Mouse (Mus musculus): ENCODE data around the gene Rars2. TPM values are rescaled to one million over a fixed set of nuclear protein-coding genes. Genes with fewer than 3 reads are reported as not detected.

The Rars2 gene
- 10 to 100 TPM; 46.3 to 56.7 (median 47.9) TPM for polyA plus RNA-seq (2017; shearing (Covaris generic))

DNA sequence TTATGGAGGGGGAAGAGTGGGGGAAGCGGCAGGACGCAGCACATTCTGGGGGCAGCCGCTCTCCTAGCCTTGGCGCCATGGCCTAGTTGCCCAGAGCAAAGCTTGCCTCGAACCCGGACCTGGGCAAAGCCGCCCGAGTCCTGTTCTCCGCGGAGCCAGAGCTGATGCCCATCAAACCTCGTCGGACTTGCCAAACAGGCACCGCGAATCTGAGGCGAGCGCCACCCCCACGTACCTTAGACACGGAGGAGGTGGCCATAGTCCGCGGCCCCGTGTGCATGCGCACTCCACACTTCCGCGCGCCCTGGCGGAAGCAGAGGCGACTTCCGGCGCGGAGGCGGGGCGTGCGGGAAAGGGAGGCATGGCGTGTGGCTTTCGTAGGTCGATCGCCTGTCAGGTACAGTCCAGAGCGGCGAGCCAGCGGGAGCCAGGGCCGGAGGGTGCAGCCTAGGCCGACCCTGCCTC, at the start of gene Rars2, which contains the start of gene Orc3:
TSS of gene Rars2 (plus strand) at position 328 of the 465 bp plus-strand sequence.
TSS of gene Orc3 (minus strand) at position 315 of the 465 bp plus-strand sequence.
- peak; percentile 99 for ATAC-seq

DNA sequence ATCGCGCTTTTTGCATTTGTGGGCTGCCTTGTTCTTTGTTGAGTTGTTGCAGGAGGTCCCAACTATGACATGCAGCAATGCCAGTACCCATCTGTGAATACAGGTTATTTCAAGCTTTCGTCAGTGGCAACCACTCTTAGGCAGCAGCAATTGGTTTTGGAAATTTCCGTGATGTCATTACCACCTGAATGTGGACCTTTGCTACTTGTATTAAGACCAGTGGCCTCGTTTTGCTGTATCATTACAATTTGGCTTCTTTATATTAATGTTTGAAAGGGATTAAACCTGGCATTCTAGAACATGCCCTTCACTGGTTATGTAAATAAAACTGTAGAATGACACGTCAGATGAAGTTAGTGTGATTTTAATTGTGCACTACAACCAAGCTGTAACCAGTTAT, 48.5 kb upstream of the Rars2 start:
- no peak for ATAC-seq

DNA sequence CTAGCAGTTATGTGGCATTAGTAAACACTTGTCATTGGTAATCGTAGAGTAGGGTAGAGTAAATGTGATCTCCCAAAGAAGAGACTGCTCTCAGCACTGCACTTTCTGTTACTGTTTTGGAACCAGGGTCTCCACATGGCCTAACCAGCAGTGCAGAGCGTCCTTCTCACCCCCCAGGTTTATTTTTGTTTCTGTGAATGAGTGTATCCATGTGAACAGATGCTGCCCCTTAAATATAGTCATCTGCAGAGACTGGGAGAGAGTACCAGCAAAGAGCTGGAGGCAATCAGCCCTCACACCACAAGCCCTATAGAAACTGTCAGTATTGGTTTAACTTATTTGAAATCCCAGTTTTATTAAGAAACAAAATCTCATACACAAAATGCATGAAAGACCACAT, 41.9 kb upstream of the Rars2 start:
- ATAC-seq = no peak

DNA sequence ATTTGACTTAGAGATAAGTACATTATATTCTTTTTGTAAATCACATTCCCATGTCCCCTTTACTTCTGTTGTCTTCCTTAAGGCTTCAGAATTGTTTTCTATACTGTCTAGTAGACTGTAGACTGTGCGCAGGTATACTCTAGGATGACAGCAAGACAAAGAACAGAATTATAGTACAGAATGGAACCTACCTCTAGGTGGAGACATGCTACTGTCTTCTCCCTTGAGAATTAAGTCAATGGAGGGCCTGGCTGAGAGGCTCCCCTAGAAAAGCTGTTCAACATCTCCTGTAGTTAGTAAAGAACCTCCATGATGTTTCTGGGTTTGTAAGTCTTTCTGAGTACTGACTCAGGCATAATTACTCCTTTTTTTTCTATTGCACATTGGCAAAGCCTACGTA, 37.7 kb upstream of the Rars2 start:
- peak; percentile 23 for ATAC-seq

DNA sequence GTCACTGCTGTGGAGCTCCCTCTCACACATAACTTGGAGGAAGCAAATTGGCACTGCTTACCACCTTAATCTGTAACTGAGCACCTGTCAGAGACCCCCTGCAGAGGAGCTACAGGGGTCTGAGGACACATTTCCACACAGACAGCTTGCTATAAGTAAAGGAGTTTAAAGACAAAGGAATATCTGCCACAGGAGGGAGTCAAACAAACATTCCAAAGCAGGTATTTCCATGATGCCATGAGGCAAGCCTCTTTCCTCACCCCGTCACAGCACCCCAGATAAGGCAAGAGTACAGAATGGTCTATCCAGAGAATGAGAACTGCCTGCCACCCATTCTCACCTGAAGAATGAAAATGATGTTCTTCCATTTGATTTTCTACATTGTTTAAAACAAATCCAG, 35.5 kb upstream of the Rars2 start:
- no peak for ATAC-seq

DNA sequence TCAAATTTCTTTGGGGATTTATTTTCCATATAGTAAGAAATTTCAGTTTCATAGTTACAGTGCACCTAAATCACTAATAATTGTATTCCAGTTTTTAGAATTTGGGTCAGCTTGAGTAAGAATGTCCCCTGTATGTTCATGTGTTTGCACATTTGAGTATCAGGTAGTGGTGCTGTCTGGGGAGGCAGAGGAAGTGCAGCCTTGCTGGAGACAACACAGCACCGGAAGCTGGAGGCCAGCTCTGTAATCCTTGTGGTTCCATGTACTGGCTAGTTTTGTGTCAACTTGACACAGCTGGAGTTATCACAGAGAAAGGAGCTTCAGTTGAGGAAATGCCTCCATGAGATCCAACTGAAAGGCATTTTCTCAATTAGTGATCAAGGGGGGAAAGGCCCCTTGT, 33.3 kb upstream of the Rars2 start:
- ATAC-seq = peak; percentile 52

DNA sequence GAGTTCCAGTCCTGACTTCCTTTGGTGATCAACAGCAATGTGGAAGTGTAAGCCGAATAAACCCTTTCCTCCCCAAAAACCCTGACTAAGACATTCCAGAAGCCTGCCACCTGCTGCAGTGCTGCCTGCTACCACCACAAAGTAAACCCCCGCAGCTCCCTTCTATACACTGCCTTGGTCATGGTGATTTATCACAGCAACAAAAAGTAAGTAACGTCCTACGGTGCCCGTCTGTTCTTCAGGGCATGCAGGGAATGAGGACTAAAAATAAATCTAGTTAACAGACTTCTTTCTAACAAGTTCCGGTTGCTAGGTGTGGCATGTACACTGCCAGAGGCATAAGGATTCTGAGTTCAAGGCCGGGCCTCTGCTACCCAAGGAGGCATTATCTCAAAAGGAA, 32.8 kb upstream of the Rars2 start:
- no peak for ATAC-seq

DNA sequence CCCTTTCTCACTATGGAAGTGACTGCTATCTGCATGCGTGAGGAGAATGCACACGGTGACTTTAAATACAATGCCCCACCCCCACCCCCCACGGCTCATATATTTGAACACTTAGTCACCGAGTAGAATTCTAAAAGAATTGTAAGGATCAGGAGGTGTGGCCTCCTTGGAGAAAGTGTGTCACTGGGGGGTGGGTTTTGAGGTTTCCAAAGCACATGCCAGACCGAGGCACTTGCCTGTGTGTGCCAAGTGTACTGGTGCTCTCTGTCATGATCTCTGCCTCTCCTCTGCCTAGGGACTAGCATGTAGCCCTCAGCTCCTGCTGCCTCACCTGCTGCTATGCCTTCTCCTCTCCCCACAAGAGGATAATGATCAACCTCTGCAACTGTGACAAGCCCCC, 32.3 kb upstream of the Rars2 start:
- no peak for ATAC-seq

DNA sequence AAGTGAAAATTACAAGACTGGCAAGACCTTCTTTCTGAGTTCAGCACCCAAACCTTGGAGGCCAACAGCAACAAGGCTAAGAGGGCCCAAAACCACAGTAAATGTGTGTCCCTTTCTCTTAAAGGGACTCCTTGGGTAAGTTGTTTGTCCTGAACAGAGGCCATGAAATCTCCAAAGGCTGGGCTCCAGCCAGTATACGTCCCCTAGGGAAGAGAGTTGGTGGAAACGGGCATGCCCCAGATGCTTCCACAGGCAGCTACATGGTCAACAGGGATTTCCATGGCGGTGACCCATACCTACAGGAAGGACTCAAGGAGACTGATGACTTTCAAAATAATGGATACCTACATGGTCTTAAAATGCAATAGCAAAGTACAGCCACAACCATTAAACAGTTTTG, 31.3 kb upstream of the Rars2 start:
- no peak for ATAC-seq

DNA sequence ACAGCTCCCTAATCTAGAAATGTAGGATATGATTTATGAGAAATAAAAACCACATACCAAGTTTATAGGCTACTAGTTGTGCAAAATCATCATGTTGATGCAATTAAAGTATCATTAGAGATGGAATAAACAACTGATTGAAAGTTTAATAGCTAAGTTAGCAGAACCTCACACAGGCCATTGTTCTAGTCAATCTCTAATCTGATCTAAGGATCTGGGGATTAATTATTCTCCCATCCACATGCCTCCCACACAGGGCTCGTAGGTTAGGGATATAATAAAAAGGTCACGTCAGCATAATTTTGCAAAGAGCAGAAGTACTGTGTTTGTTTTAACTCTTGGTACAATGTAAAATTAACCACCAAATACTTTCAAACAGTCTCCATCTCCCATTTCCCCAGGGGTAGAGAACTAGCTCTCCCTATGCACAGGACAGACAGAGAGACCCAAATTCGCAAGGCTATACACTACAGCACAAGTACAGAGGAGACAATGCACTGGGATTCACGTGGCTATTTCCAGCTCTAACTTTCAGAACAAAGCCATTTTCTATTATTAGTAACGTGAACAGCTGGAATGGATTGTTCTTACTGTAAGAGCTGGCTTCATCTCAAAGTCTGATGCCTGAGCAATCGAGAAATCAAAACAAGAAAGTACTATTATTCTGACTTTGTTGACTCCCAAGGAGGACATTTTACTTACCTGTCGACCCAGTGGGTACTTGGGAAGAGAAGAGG, 29.7 kb upstream of the Rars2 start:
- ATAC-seq = no peak

DNA sequence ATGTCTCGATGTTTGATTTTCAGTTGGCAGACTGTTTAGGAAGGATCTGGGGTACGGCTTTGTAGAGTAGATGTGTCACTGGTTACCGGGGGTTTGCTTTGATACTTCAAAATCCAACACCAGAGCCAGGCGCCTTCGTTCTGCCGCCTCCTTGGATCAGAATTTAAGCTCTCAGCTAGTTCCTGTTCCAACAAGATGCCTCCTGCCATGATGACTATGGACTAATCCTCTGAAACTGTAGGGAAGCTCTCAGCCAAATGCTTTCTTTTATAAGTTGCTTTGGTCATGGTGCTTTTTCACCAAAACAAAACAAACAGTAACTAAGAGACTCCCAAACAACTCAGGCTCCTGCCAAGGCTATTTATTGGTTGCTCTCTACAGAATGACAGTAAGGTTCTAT, 11.6 kb upstream of the Rars2 start:
- no peak for ATAC-seq

DNA sequence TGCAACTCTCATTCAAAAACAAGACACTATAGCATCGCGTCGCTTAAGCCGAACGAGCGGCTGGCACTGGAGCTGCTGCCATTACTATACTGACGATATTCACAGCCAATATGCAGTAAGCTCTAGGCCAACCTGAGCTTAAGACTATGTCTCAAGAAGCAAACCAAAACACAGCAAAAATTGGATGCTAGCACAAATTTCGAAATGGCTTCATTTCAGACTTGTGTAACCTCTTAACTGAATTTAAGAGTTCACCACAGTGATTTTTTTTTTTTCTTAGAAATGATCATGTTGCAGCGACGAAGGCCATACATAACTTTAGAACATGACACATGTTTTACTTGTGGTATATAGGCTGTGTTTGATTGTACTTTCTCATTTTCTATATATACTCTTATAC, 8.1 kb upstream of the Rars2 start:
- no peak for ATAC-seq

DNA sequence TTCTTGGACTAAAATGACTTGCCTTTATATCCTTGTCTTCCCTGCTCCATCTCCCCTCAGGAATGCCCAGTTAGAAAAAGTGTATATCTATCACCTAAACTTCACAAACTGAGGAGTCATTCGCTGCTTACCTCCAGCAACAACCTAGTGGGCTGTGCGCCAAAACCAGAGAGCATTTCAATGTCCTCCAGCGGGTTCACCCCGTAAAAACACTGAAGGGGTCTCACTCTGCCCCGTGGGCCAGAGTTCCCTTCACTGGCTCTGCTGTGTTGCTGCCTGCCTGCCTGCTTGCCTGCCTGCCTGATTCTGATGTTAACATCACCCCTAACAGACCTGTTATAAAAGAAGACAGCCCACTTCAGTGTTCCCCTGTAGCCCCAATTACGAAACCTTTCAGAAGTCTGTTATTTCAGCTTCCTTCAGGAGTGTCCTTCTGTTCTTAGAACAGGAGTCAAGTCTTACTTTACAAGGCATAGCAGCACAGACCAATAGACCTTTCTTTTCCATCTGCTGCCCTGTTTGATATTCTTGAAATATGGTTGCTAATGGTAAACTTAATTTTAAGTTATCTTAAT, 1.1 kb upstream of the Rars2 start:
- no peak for ATAC-seq

DNA sequence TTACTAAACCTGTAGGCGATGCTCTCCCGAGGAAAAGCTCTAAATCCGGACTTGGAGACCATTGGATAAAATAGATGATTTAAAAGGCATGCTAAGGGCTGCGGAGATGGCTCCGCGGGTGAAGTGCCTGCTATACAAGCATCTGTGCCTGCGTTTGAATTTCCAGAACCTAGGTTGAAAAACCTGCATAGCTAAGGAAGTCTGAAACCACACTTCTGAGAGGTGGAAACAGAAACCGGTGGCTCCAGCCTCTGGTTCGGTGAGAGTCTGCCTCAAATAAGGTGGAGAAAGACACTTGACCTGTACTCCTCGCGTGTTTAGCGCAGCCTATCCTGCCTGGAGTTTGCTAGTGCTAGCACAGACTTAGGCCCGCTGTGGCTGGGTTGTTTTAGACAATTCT, 546 bp downstream of the Rars2 start:
- peak; percentile 17 for ATAC-seq

DNA sequence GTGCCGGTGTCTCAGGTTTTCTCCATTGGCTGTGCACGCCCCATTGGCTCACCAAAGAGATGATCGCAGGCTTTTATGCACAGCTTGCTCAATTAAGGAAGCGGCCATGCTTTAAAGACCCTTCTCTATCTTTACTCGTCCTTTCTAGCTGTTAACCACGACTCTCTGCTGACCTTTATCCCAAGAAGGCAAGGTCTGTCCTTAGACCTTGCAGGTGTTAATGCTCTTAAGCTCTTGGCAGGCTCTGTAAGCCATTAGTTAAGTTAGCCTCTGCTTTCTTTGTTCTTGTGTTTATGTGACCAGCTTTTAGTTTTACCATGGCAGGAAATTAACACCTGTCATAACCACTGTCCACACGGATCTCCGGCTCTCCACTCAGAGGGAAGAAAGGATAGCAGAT, 1.4 kb downstream of the Rars2 start:
- ATAC-seq = no peak

DNA sequence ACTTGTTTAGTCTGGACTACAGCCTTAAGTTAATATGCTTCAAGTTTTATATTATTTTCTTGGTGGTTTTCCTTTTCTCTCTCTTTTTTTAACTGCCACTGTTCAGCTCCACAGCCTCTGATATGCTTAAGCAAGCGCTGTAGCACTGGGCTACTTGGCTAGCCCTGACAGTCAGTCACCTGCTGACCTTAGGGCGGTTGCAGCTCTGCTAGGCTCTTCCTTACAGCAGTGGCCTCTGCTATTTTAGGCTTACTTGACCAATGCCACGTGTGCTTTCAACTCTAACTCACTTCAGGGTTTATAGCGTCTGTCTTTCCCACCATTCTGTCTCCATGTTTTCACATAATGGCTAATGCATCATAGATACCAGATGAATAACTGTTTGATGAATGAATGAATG, 10.8 kb downstream of the Rars2 start:
- ATAC-seq = no peak

DNA sequence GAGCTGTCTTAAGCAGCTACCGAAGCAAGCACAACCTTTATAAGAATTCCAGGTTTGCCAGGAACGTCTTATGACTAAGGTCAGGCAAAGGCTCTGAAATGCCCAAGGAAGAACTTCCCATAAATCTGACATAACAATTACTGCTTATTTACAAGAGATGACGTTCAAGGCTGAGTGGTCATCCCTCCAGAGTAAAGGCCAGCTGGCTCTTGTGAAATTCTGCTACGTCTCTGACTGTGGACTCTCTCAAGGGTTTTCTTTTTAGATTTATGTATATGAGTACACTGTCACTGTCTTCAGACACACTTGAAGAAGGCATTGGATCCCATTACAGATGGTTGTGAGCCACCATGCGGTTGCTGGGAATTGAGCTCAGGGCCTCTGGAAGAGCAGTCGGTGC, 11.6 kb downstream of the Rars2 start:
- ATAC-seq = no peak

DNA sequence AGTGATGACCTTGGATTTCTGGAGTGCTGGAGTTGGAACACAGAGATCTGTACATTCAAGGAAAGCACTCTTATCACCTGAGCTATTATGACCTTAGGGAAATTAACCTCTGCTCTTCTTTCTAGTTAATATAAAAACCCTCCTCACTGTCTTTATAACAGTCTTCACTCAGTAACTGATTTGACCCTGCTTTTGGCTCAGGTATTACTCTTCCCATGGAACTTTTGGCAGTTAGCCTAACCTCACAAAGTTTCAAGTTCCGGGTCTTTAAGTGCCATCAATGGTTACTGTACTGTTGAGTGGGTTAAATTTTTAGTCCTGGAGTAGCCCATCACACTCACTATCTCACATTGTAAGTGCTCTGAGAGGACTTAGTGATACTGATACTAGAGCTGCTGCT, 15.2 kb downstream of the Rars2 start:
- ATAC-seq = no peak

DNA sequence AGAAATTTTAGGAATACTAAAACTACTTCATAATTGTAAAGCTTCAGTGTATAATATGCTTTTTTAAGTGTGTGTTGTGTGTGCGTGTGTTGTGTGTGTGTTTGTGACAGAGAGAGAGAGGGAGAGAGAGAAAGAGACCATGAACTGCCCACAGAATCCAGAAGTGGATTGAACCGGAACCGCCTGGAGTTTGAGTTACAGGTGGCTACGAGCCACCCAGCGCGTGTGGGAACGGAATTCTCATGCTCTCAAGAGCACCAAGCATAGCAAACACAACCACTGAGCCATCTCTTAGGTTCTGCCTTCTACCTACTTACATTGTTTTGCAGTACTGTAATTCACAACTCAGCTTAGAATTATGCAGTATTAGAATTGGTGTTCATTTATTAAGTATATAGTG, 19.4 kb downstream of the Rars2 start:
- ATAC-seq = no peak

DNA sequence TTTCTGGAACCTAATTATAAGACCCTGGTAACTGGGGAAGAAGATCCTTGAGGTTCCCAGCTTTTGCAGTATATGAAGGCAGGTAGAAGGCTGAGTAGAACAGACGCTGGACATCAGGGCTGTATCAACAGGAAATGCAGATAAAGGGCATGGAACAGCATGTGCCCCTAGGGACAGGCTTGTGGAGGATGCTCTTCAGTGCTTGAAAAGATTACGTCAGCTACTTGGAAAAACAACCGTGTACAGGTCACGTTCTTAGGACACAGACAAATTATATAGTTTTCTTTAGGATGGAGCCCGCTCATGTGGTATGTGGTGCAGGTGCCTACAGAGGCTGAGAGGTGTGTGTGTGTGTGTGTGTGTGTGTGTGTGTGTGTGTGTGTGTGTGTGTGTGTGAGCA, 21.3 kb downstream of the Rars2 start:
- no peak for ATAC-seq

DNA sequence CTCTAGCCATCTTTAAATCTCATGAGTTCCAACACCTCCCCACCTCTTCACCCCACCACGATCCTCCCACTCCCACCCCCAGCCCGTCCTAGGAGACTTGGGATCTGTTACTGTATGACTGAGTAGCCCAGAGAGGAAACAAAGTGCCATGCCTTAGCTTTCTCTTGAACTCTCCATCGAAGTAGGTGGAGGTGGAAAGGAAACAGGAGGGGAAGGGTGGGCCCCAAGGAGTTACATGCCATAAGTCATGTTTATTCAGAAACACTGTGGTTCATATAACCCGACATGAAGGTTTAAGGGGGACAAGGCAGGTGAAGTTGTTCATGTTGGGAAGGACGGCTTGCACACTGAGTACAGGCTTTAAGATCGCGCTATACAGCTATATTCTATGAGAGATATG, 22.6 kb downstream of the Rars2 start:
- ATAC-seq = no peak

DNA sequence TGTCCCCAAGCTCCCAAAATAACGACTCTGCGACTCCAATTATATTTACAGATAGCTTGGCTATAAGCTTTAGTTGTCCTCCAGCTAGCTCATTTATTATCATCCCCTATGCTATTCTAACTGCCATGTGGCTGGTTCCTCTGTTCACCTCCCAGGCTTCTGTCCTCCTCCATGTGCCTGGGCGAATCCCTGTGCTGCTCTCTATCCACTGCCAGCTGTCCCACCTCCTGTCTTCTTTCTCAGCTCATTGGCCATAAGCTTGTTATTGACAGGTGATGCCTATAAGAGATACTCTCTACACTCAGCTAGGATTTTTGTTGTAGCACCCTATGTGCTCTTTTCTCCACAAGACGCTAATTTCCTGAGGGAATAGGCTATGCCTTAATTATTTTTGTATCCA, 23.1 kb downstream of the Rars2 start:
- ATAC-seq = no peak

DNA sequence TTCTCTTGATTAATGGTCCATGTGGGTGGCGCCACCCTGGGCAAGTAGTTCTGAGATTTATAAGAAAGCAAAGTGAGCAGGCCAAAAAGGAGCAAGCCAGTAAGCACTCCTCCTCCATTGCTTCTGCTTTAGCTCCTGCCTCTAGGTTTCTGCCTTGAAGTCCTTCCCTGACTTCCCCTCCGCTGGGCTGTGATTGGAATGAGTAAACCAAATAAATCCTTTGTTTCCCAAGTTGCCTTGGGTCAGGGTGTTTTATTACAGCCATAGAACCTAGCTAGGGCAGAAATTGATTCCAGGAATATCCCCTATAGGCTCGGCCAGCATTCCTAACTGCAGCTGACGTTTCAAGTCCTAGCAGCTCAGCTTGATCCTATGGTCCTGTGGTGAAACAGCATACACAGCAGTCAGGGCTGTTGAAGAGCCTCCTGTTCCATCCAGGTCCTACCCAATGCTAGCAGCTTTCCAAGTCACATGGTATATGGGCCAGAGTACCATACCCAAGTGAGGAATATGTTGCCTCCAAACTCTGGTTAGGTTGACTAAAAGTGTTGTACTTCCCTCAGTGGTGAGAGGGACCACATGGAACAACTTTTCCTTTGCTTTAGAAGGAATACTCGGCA, 25.1 kb downstream of the Rars2 start:
- ATAC-seq = no peak

DNA sequence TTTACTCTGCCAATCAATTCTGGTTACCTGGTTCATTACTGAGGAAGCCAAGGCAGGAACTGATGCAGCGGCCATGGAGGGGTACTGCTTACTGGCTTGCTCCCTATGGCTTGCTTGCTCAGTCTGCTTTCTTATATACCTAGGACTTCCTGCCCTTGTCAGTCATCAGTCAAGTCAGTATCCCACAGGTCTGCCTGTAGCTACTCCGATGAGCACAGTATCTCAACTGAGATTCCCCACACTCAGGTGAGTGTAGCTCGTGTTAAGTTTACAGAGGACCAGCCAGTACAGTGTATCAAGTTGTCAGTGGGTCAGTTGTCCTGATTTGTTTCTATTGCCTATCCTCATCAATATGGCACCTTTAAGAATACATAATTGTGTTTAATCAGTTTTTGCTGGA, 26.0 kb downstream of the Rars2 start:
- ATAC-seq = no peak
